Mouse (Mus musculus) intestine, embryonic 16.5 days (tissue): Measurements from ENCODE around the gene Pcdh9. TPM values are rescaled to one million over a fixed set of nuclear protein-coding genes. Genes with fewer than 3 reads are reported as not detected.

Experiments used
- ATAC-seq: fragments of 200-750 bp; cut with Nextera tagmentation; 2 replicates; pipeline ENCODE4 v1.8.0; 2017; ENCODE audit warnings: moderate TSS enrichment, moderate library complexity
- H3K27ac ChIP-seq: fragments of 300-500 bp; sonication (generic); 2 replicates; pipeline ENCODE4 v1.5.1; 2014; ENCODE audit warnings: mild to moderate bottlenecking, low read length
- H3K27me3 ChIP-seq: fragments of 300-500 bp; sonication (generic); replicated peaks from 2 replicates; pipeline ENCODE4 v1.6.1; 2014; ENCODE audit warnings: low read length, control low read depth, mixed read lengths; ENCODE audit not compliant: control insufficient read depth, insufficient read depth
- H3K36me3 ChIP-seq: fragments of 300-500 bp; sonication (generic); 2 replicates; pipeline ENCODE4 v1.6.1; 2014; ENCODE audit warnings: low read length, control low read depth; ENCODE audit not compliant: control insufficient read depth, insufficient read depth
- H3K4me1 ChIP-seq: fragments of 300-500 bp; sonication (generic); 2 replicates; pipeline ENCODE4 v1.6.1; 2014; ENCODE audit warnings: low read length, control low read depth, mixed read lengths; ENCODE audit not compliant: control insufficient read depth, insufficient read depth
- H3K4me2 ChIP-seq: fragments of 300-500 bp; sonication (generic); 2 replicates; pipeline ENCODE4 v1.6.1; 2014; ENCODE audit warnings: low read depth, low read length, control low read depth
- H3K4me3 ChIP-seq: fragments of 300-500 bp; sonication (generic); 2 replicates; pipeline ENCODE4 v1.5.1; 2014; ENCODE audit warnings: mild to moderate bottlenecking, low read length
- H3K9ac ChIP-seq: fragments of 300-500 bp; sonication (generic); 2 replicates; pipeline ENCODE4 v1.6.1; 2014; ENCODE audit warnings: low read depth, low read length
- H3K9me3 ChIP-seq: fragments of 300-500 bp; sonication (generic); 2 replicates; pipeline ENCODE4 v1.6.1; 2016; ENCODE audit warnings: low read length, control low read depth; ENCODE audit not compliant: control insufficient read depth
- WGBS: fragments of 180-500 bp; shearing (Covaris S2); extraction: QIAGEN DNeasy Blood & Tissue Kit; methylation state at CpG from one replicate; pipeline ENCODE4 v1.1.7; 2014; 5-methylcytosine and 5-hydroxymethylcytosine counted together
- polyA plus RNA-seq: library from polyadenylated mRNA; unstranded; fragments of >200 nt; fragmentation: Nextera tagmentation; extraction: Ambion mirVana; gene quantifications from 2 replicates; pipeline ENCODE4 v1.2.1, GENCODE M21; 2015

The Pcdh9 gene
- polyA plus RNA-seq, 1 experiment from 2014 or later: 14.6 TPM

- H3K4me2 ChIP-seq: no peak overlapping the region
- ATAC-seq: no peak
- WGBS: 82% methylated on average over 9 of the region's 9 CpGs
- no peak overlapping the region for H3K9ac ChIP-seq
- H3K36me3 ChIP-seq: no peaks in the 10 kb centered on the region
- H3K4me3 ChIP-seq: no peak overlapping the region
- no peaks in the 10 kb centered on the region for H3K27me3 ChIP-seq
- H3K4me1 ChIP-seq: no peaks in the 10 kb centered on the region
- H3K9me3 ChIP-seq: no peaks in the 10 kb centered on the region
- H3K27ac ChIP-seq: no peak overlapping the region
These were observed 269.3 kb downstream of the Pcdh9 start for GRCm38 (mm10) chr14:93621211-93621610.

GRCm38 (mm10) chr14:93607546-93607945 lies 282.9 kb downstream of the Pcdh9 start:
- Histone ChIP-seq H3K9ac (no peak overlapping the region), H3K27ac (no peak overlapping the region), H3K4me1 (no peaks in the 10 kb centered on the region), H3K9me3 (no peaks in the 10 kb centered on the region), H3K4me3 (no peak overlapping the region), H3K27me3 (no peaks in the 10 kb centered on the region), H3K36me3 (no peaks in the 10 kb centered on the region), H3K4me2 (no peak overlapping the region)
- no peak for ATAC-seq
- 93% methylated on average over 3 of the region's 3 CpGs for WGBS

- Histone ChIP-seq H3K4me3 (no peak overlapping the region), H3K27ac (no peak overlapping the region), H3K9ac (no peak overlapping the region), H3K36me3 (no peaks in the 10 kb centered on the region), H3K27me3 (no peaks in the 10 kb centered on the region), H3K9me3 (no peaks in the 10 kb centered on the region), H3K4me2 (no peak overlapping the region), H3K4me1 (no peaks in the 10 kb centered on the region)
- ATAC-seq: no peak
- 62% methylated on average over 4 of the region's 4 CpGs for WGBS
These were observed 290.5 kb downstream of the Pcdh9 start for GRCm38 (mm10) chr14:93599997-93600396.

GRCm38 (mm10) chr14:93585432-93586024 lies 305.0 kb downstream of the Pcdh9 start:
- no peaks in the 10 kb centered on the region for H3K4me1 ChIP-seq
- no peaks in the 10 kb centered on the region for H3K36me3 ChIP-seq
- H3K9ac ChIP-seq: no peak overlapping the region
- H3K4me3 ChIP-seq: no peak overlapping the region
- ATAC-seq: no peak
- H3K27me3 ChIP-seq: no peaks in the 10 kb centered on the region
- WGBS: 63% methylated on average over 3 of the region's 3 CpGs
- H3K4me2 ChIP-seq: no peak overlapping the region
- no peaks in the 10 kb centered on the region for H3K9me3 ChIP-seq
- no peak overlapping the region for H3K27ac ChIP-seq

GRCm38 (mm10) chr14:93564361-93564760 lies 326.1 kb downstream of the Pcdh9 start:
- no peaks in the 10 kb centered on the region for H3K9me3 ChIP-seq
- WGBS: 64% methylated on average over 2 of the region's 2 CpGs
- no peaks in the 10 kb centered on the region for H3K36me3 ChIP-seq
- H3K27ac ChIP-seq: no peak overlapping the region
- H3K27me3 ChIP-seq: no peaks in the 10 kb centered on the region
- H3K4me1 ChIP-seq: no peaks in the 10 kb centered on the region
- H3K4me3 ChIP-seq: no peak overlapping the region
- no peak overlapping the region for H3K9ac ChIP-seq
- no peak for ATAC-seq
- H3K4me2 ChIP-seq: no peak overlapping the region

- 73% methylated on average over 1 of the region's 1 CpGs for WGBS
- ATAC-seq: no peak
- H3K4me2 ChIP-seq: no peak overlapping the region
These were observed 328.9 kb downstream of the Pcdh9 start for GRCm38 (mm10) chr14:93561577-93561976.

GRCm38 (mm10) chr14:93553771-93554170 lies 336.7 kb downstream of the Pcdh9 start:
- no peak overlapping the region for H3K27ac ChIP-seq
- no peaks in the 10 kb centered on the region for H3K9me3 ChIP-seq
- H3K4me3 ChIP-seq: no peak overlapping the region
- H3K4me1 ChIP-seq: no peaks in the 10 kb centered on the region
- ATAC-seq: no peak
- H3K4me2 ChIP-seq: no peak overlapping the region
- H3K36me3 ChIP-seq: no peaks in the 10 kb centered on the region
- H3K9ac ChIP-seq: no peak overlapping the region
- 60% methylated on average over 3 of the region's 3 CpGs for WGBS
- no peaks in the 10 kb centered on the region for H3K27me3 ChIP-seq

More at GRCm38 (mm10) chr14:93561577-93561976, 328.9 kb downstream of the Pcdh9 start:
- Histone ChIP-seq H3K9me3 (no peaks in the 10 kb centered on the region), H3K36me3 (no peaks in the 10 kb centered on the region), H3K9ac (no peak overlapping the region), H3K27ac (no peak overlapping the region), H3K4me3 (no peak overlapping the region), H3K27me3 (no peaks in the 10 kb centered on the region), H3K4me1 (no peaks in the 10 kb centered on the region)

- Histone ChIP-seq H3K4me2 (no peak overlapping the region), H3K4me1 (no peaks in the 10 kb centered on the region), H3K9me3 (no peaks in the 10 kb centered on the region), H3K36me3 (no peaks in the 10 kb centered on the region), H3K27ac (no peak overlapping the region), H3K4me3 (no peak overlapping the region), H3K9ac (no peak overlapping the region), H3K27me3 (no peaks in the 10 kb centered on the region)
- peak; percentile 23; the same call in 1 of the 2 replicates for ATAC-seq
- 59% methylated on average over 6 of the region's 6 CpGs for WGBS
These were observed 344.9 kb downstream of the Pcdh9 start for GRCm38 (mm10) chr14:93545575-93545974.

- Histone ChIP-seq H3K27me3 (no peaks in the 10 kb centered on the region), H3K9me3 (no peaks in the 10 kb centered on the region), H3K9ac (no peak overlapping the region), H3K4me2 (no peak overlapping the region), H3K4me3 (no peak overlapping the region), H3K4me1 (no peaks in the 10 kb centered on the region), H3K27ac (no peak overlapping the region), H3K36me3 (no peaks in the 10 kb centered on the region)
- 82% methylated on average over 11 of the region's 11 CpGs for WGBS
- no peak for ATAC-seq
These were observed 346.4 kb downstream of the Pcdh9 start for GRCm38 (mm10) chr14:93543970-93544627.
